Comparison of ENCODE assay signal across 8 mouse cellular contexts in genomic region chr15:99497061-99497460, GRCm38 (mm10). TPM values are rescaled to one million over a fixed set of nuclear protein-coding genes. Genes with fewer than 3 reads are reported as not detected.
DNase-seq lines count a peak whose midpoint lies in the region; ATAC-seq and TF ChIP-seq lines count a peak whose summit lies in the region.

No protein-coding gene starts in this region.

- intact Hi-C loops in heart, adult 2 months (cut with DNase I), result loop anchor here (1.0 to 5.0 kb wide), 4 partner anchors 99 to 410 kb away; no protein-coding TSS in a partner anchor

- peak; percentile 32; the same call in 1 of the 2 replicates for ATAC-seq in neutrophil, adult 5-6 weeks (ENCODE audit: extremely low read depth, insufficient number of reproducible peaks, low FRiP score, poor library complexity, severe bottlenecking)

- WGBS in heart, adult 2 months, result 12% methylated on average over 4 of the region's 4 CpGs

- peaks cover 9% of the 10 kb centered on the region for H3K4me1 ChIP-seq in heart, adult 2 months (ENCODE audit: control insufficient read depth, insufficient read depth, low read length)

- H3K4me3 ChIP-seq in heart, adult 2 months, result peak overlapping the region; percentile 7

- TF ChIP-seq CTCF in heart, adult 2 months (IDR thresholded peaks at IDR 0.05), result peak; percentile 83

- H3K27ac ChIP-seq in heart, adult 2 months, result peak overlapping the region; percentile 66

- no peaks in the 10 kb centered on the region for H3K36me3 ChIP-seq in heart, adult 2 months (ENCODE audit: control insufficient read depth, insufficient read depth, low read length)

- H3K79me2 ChIP-seq in heart, adult 2 months (replicated peaks; ENCODE audit: control insufficient read depth, insufficient read depth, low read length), result no peaks in the 10 kb centered on the region

- TF ChIP-seq EP300 in heart, adult 2 months (IDR thresholded peaks at IDR 0.05; ENCODE audit: insufficient read depth, low read depth, low read length), result no peak

- peak; percentile 31 for DNase-seq in urinary bladder, postnatal 25 days (ENCODE audit: low spot score)
- no peak for DNase-seq in urinary bladder, adult 18-20 months (ENCODE audit: low spot score in 2 of 2)
- peak; percentile 89 for DNase-seq in cerebellum, adult 9-10 months
- DNase-seq in heart, adult 2 months, result peak; percentile 30 to 34
- peak; percentile 50 to 52 for DNase-seq in kidney, adult 8-10 months
- DNase-seq in lung, adult 18-20 months, result peak; percentile 59 to 66
- no peak for DNase-seq in gastrocnemius, adult 8-10 months (ENCODE audit: low spot score in 2 of 2)

- H3K9ac ChIP-seq in heart, adult 2 months (ENCODE audit: low read depth, low read length), result no peak overlapping the region

- H3K27me3 ChIP-seq in heart, adult 2 months (ENCODE audit: control insufficient read depth, insufficient read depth, low read length), result no peaks in the 10 kb centered on the region

- no peak for TF ChIP-seq POLR2A in heart, adult 2 months (IDR thresholded peaks at IDR 0.05; ENCODE audit: insufficient read depth, low read depth, low read length)

RNA-seq across cellular contexts. Expression of gene Bcdin3d, which starts 22.5 kb away (rescaled TPM):
- total RNA-seq in heart, adult 2 months (2021), result 1 to 10 TPM; 2.5 to 3.1 TPM
- 4.2 and 4.3 TPM in 2 replicates for polyA plus RNA-seq in heart, adult 2 months (2012; rRNA removed)
- 9.1 and 11.3 TPM in 2 replicates for total RNA-seq in neutrophil, adult 5-6 weeks (2017)
- total RNA-seq in gastrocnemius, adult 8-10 months (2022), result 1 to 10 TPM; 3.6 to 6.2 (median 4.5) TPM

RNA-seq across cellular contexts. Expression of gene Faim2, which starts 30.9 kb away (rescaled TPM):
- total RNA-seq in heart, adult 2 months (2021), result under 1 TPM; 0.07 to 0.39 TPM
- polyA plus RNA-seq in heart, adult 2 months (2012; rRNA removed), result 0.26 and 0.53 TPM in 2 replicates
- not detected in 2 replicates for total RNA-seq in neutrophil, adult 5-6 weeks (2017)
- under 1 TPM in 3 of 4 experiments, not detected in 1; 0.13 to 0.21 (median 0.15) TPM for total RNA-seq in gastrocnemius, adult 8-10 months (2022)

RNA-seq across cellular contexts. Expression of gene Nckap5l, which starts 39.5 kb away (rescaled TPM):
- total RNA-seq in heart, adult 2 months (2021), result 1 to 10 TPM; 4.2 to 5.2 TPM
- polyA plus RNA-seq in heart, adult 2 months (2012; rRNA removed), result 3.5 and 4.5 TPM in 2 replicates
- 1.7 and 2.0 TPM in 2 replicates for total RNA-seq in neutrophil, adult 5-6 weeks (2017)
- total RNA-seq in gastrocnemius, adult 8-10 months (2022), result 1 to 10 TPM; 1.5 to 2.2 (median 1.7) TPM

Comparison
In these comparisons a context has a peak if more than half of its experiments do, and no peak if none do; other contexts are left out.
1. DNase-seq: peak in urinary bladder, postnatal 25 days (single experiment), cerebellum, adult 9-10 months (single experiment), heart, adult 2 months (2 of 2), kidney, adult 8-10 months (2 of 2) and lung, adult 18-20 months (2 of 2); none in urinary bladder, adult 18-20 months (0 of 2) and gastrocnemius, adult 8-10 months (0 of 2).